Mouse (Mus musculus) intestine, embryonic 16.5 days (tissue): ENCODE results near the gene Olfr364-ps1. TPM values are rescaled to one million over a fixed set of nuclear protein-coding genes. Genes with fewer than 3 reads are reported as not detected.

ENCODE experiments used
- ATAC-seq: fragments of 200-750 bp; cut with Nextera tagmentation; 2 replicates; pipeline ENCODE4 v1.8.0; 2017; ENCODE audit warnings: moderate TSS enrichment, moderate library complexity
- H3K27ac ChIP-seq: fragments of 300-500 bp; sonication (generic); 2 replicates; pipeline ENCODE4 v1.5.1; 2014; ENCODE audit warnings: mild to moderate bottlenecking, low read length
- H3K27me3 ChIP-seq: fragments of 300-500 bp; sonication (generic); replicated peaks from 2 replicates; pipeline ENCODE4 v1.6.1; 2014; ENCODE audit warnings: low read length, control low read depth, mixed read lengths; ENCODE audit not compliant: control insufficient read depth, insufficient read depth
- H3K36me3 ChIP-seq: fragments of 300-500 bp; sonication (generic); 2 replicates; pipeline ENCODE4 v1.6.1; 2014; ENCODE audit warnings: low read length, control low read depth; ENCODE audit not compliant: control insufficient read depth, insufficient read depth
- H3K4me1 ChIP-seq: fragments of 300-500 bp; sonication (generic); 2 replicates; pipeline ENCODE4 v1.6.1; 2014; ENCODE audit warnings: low read length, control low read depth, mixed read lengths; ENCODE audit not compliant: control insufficient read depth, insufficient read depth
- H3K4me2 ChIP-seq: fragments of 300-500 bp; sonication (generic); 2 replicates; pipeline ENCODE4 v1.6.1; 2014; ENCODE audit warnings: low read depth, low read length, control low read depth
- H3K4me3 ChIP-seq: fragments of 300-500 bp; sonication (generic); 2 replicates; pipeline ENCODE4 v1.5.1; 2014; ENCODE audit warnings: mild to moderate bottlenecking, low read length
- H3K9ac ChIP-seq: fragments of 300-500 bp; sonication (generic); 2 replicates; pipeline ENCODE4 v1.6.1; 2014; ENCODE audit warnings: low read depth, low read length
- H3K9me3 ChIP-seq: fragments of 300-500 bp; sonication (generic); 2 replicates; pipeline ENCODE4 v1.6.1; 2016; ENCODE audit warnings: low read length, control low read depth; ENCODE audit not compliant: control insufficient read depth
- WGBS: fragments of 180-500 bp; shearing (Covaris S2); extraction: QIAGEN DNeasy Blood & Tissue Kit; methylation state at CpG from one replicate; pipeline ENCODE4 v1.1.7; 2014; 5-methylcytosine and 5-hydroxymethylcytosine counted together
- polyA plus RNA-seq: library from polyadenylated mRNA; unstranded; fragments of >200 nt; fragmentation: Nextera tagmentation; extraction: Ambion mirVana; gene quantifications from 2 replicates; pipeline ENCODE4 v1.2.1, GENCODE M21; 2015

Olfr364-ps1 gene
- polyA plus RNA-seq, result not detected in 2 replicates

GRCm38 (mm10) chr2:37139022-37139421 is at the start of gene Olfr364-ps1:
Olfr364-ps1 (plus strand) TSS chr2:37139322.
- Histone ChIP-seq H3K4me3 (no peak within 1 kb of the TSS), H3K27me3 (no peaks in the 10 kb centered on the region), H3K4me2 (no peak within 1 kb of the TSS), H3K9me3 (no peaks in the 10 kb centered on the region), H3K36me3 (no peaks in the 10 kb centered on the region), H3K27ac (no peak within 1 kb of the TSS), H3K9ac (no peak within 1 kb of the TSS), H3K4me1 (no peaks in the 10 kb centered on the region)
- no peak for ATAC-seq
- WGBS, result 80% methylated on average over 3 of the region's 3 CpGs

GRCm38 (mm10) chr2:37117810-37118209 is 21.3 kb upstream of the Olfr364-ps1 start, which contains the start of gene Olfr362:
Olfr362 (minus strand) TSS chr2:37117910.
- no peak within 1 kb of the TSS for H3K4me3 ChIP-seq
- H3K27me3 ChIP-seq, result no peaks in the 10 kb centered on the region
- no peaks in the 10 kb centered on the region for H3K4me1 ChIP-seq
- H3K27ac ChIP-seq, result no peak within 1 kb of the TSS
- ATAC-seq, result no peak
- 79% methylated on average over 1 of the region's 1 CpGs for WGBS
- no peaks in the 10 kb centered on the region for H3K36me3 ChIP-seq
- no peaks in the 10 kb centered on the region for H3K9me3 ChIP-seq
- no peak within 1 kb of the TSS for H3K4me2 ChIP-seq
- no peak within 1 kb of the TSS for H3K9ac ChIP-seq

GRCm38 (mm10) chr2:37187898-37188297 is 48.8 kb downstream of the Olfr364-ps1 start, which contains the start of gene Olfr365:
Olfr365 (plus strand) TSS chr2:37188198.
- H3K27me3 ChIP-seq, result no peaks in the 10 kb centered on the region
- H3K9ac ChIP-seq, result no peak within 1 kb of the TSS
- WGBS, result 71% methylated on average over 3 of the region's 3 CpGs
- H3K36me3 ChIP-seq, result no peaks in the 10 kb centered on the region
- no peak within 1 kb of the TSS for H3K27ac ChIP-seq
- no peak within 1 kb of the TSS for H3K4me2 ChIP-seq
- ATAC-seq, result no peak
- no peaks in the 10 kb centered on the region for H3K9me3 ChIP-seq
- no peak within 1 kb of the TSS for H3K4me3 ChIP-seq
- H3K4me1 ChIP-seq, result no peaks in the 10 kb centered on the region

Other genes starting within 250 kb of the Olfr364-ps1 start
- gene Olfr353, start 246.4 kb upstream of the Olfr364-ps1 start, polyA plus RNA-seq, result not detected in 2 replicates
- gene Olfr354, start 233.6 kb upstream of the Olfr364-ps1 start, polyA plus RNA-seq, result not detected in 2 replicates
- not detected in 2 replicates for gene Olfr355, start 210.4 kb upstream of the Olfr364-ps1 start, polyA plus RNA-seq
- gene Olfr356, start 202.2 kb upstream of the Olfr364-ps1 start, polyA plus RNA-seq, result not detected in 2 replicates
- not detected in 2 replicates for gene Olfr357, start 145.5 kb upstream of the Olfr364-ps1 start, polyA plus RNA-seq
- gene Olfr358, start 130.0 kb upstream of the Olfr364-ps1 start, polyA plus RNA-seq, result not detected in 2 replicates
- not detected in 2 replicates for gene Olfr360, start 73.6 kb upstream of the Olfr364-ps1 start, polyA plus RNA-seq
- gene Olfr361, start 50.0 kb upstream of the Olfr364-ps1 start, polyA plus RNA-seq, result not detected in 2 replicates
- gene Olfr362, start 21.4 kb upstream of the Olfr364-ps1 start, polyA plus RNA-seq, result not detected in 2 replicates
- gene Olfr365, start 48.9 kb downstream of the Olfr364-ps1 start, polyA plus RNA-seq, result not detected in 2 replicates
- gene Olfr366, start 72.3 kb downstream of the Olfr364-ps1 start, polyA plus RNA-seq, result not detected in 2 replicates
- gene Olfr368, start 187.2 kb downstream of the Olfr364-ps1 start, polyA plus RNA-seq, result not detected in 2 replicates
- gene Pdcl, start 220.0 kb downstream of the Olfr364-ps1 start, polyA plus RNA-seq, result 30.1 and 30.6 TPM in 2 replicates